Mouse (Mus musculus) ES-Bruce4 (cell line): Measurements from ENCODE around the gene March8. TPM values are rescaled to one million over a fixed set of nuclear protein-coding genes. Genes with fewer than 3 reads are reported as not detected.
A peak's percentile ranks its signal among the peaks of the same experiment; 100 is the strongest.
"Not testable (repeated sequence)": the region's sequence is repeated elsewhere in the genome, so short reads cannot be mapped to it uniquely, and the experiment has no call there.

Experiments
- H3K27ac ChIP-seq: 2 replicates; pipeline ENCODE4 v1.5.1; 2012; ENCODE audit warnings: low read length, inconsistent platforms; ENCODE audit not compliant: insufficient read depth
- H3K27me3 ChIP-seq: 2 replicates; pipeline ENCODE4 v1.6.1; 2012; ENCODE audit warnings: mild to moderate bottlenecking, low read length, inconsistent platforms; ENCODE audit not compliant: control insufficient read depth, poor library complexity, insufficient read depth, severe bottlenecking
- H3K36me3 ChIP-seq: 2 replicates; pipeline ENCODE4 v1.6.1; 2012; ENCODE audit warnings: inconsistent platforms, mild to moderate bottlenecking, low read length, moderate library complexity; ENCODE audit not compliant: control insufficient read depth, poor library complexity, insufficient read depth, severe bottlenecking
- H3K4me1 ChIP-seq: one replicate; pipeline ENCODE4 v1.8.1; 2011; ENCODE audit warnings: low read length; ENCODE audit not compliant: control insufficient read depth, insufficient read depth
- H3K4me3 ChIP-seq: 2 replicates; pipeline ENCODE4 v1.5.1; 2011; ENCODE audit warnings: low read depth, mild to moderate bottlenecking, low read length
- H3K9ac ChIP-seq: 2 replicates; pipeline ENCODE4 v1.6.1; 2012; ENCODE audit warnings: low read depth, mild to moderate bottlenecking, inconsistent platforms; ENCODE audit not compliant: poor library complexity, severe bottlenecking
- H3K9me3 ChIP-seq: replicated peaks from 2 replicates; pipeline ENCODE4 v1.6.1; 2012; ENCODE audit warnings: mild to moderate bottlenecking, low read length, inconsistent platforms; ENCODE audit not compliant: control insufficient read depth, poor library complexity, insufficient read depth, severe bottlenecking
- CTCF ChIP-seq: IDR thresholded peaks from one replicate; pipeline ENCODE4 v1.8.1; 2011; ENCODE audit warnings: low read depth, low read length
- EP300 ChIP-seq: IDR thresholded peaks from 2 replicates; pipeline ENCODE4 v1.6.1; 2011; ENCODE audit warnings: low read depth, low read length; ENCODE audit not compliant: insufficient read depth
- POLR2A ChIP-seq: IDR thresholded peaks from one replicate; pipeline ENCODE4 v1.8.1; 2011; ENCODE audit warnings: low read length; ENCODE audit not compliant: insufficient read depth
- polyA plus RNA-seq: library from polyadenylated mRNA; stranded (reverse); fragments of >200 nt; gene quantifications from 2 replicates; pipeline ENCODE4 v1.2.4, GENCODE M21; 2011; ENCODE audit warnings: low read depth; ENCODE audit not compliant: missing spikeins, insufficient read depth, insufficient read length

Gene March8
- polyA plus RNA-seq, 1 experiment = 29.0 TPM

DNA sequence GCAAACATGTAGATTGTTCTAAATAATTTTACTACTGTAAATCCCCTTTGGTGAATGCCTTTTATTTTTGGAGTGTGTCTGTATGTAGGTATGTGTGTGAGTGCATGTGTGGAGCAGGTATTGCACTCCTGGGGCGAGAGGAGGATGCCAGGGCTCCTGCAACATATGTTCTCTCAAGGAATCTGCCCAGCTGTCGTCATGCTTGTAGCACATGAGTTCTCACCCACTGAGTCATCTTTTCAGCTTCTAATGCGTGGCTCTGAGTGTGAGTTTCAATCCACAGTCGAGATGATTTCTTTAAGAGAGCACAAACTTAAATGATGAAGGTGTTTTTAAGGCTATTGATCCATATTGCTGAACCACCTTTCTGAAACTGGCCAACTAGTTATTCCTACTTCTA, 13.7 kb downstream of the March8 start:
- no peaks in the 10 kb centered on the region for H3K36me3 ChIP-seq
- H3K9me3 ChIP-seq = no peaks in the 10 kb centered on the region
- no peaks in the 10 kb centered on the region for H3K27me3 ChIP-seq
- no peaks in the 10 kb centered on the region for H3K4me1 ChIP-seq
- H3K9ac ChIP-seq = no peak overlapping the region
- TF ChIP-seq CTCF (no peak), POLR2A (no peak), EP300 (no peak)
- H3K4me3 ChIP-seq = no peak overlapping the region
- H3K27ac ChIP-seq = no peak overlapping the region

GRCm38 (mm10) chr6:116353428-116353827, 15.6 kb downstream of the March8 start:
- no peak overlapping the region for H3K27ac ChIP-seq
- no peaks in the 10 kb centered on the region for H3K36me3 ChIP-seq
- no peaks in the 10 kb centered on the region for H3K27me3 ChIP-seq
- no peaks in the 10 kb centered on the region for H3K9me3 ChIP-seq
- H3K4me3 ChIP-seq = no peak overlapping the region
- TF ChIP-seq EP300 (no peak), CTCF (no peak)
- no peak overlapping the region for H3K9ac ChIP-seq
- H3K4me1 ChIP-seq = no peaks in the 10 kb centered on the region

- peak overlapping the region; percentile 58; the same call in 1 of the 2 replicates for H3K27ac ChIP-seq
- not testable (repeated sequence) for H3K36me3 ChIP-seq, H3K27me3 ChIP-seq, H3K4me3 ChIP-seq, H3K9ac ChIP-seq, H3K4me1 ChIP-seq, H3K9me3 ChIP-seq
Measured at GRCm38 (mm10) chr6:116356311-116356947, 18.6 kb downstream of the March8 start.

GRCm38 (mm10) chr6:116356948-116357325, 19.1 kb downstream of the March8 start:
- Histone ChIP-seq H3K27me3 (no peaks in the 10 kb centered on the region), H3K4me3 (no peak overlapping the region), H3K27ac (peak overlapping the region; percentile 58), H3K9me3 (no peaks in the 10 kb centered on the region), H3K36me3 (no peaks in the 10 kb centered on the region), H3K9ac (no peak overlapping the region), H3K4me1 (no peaks in the 10 kb centered on the region)
- TF ChIP-seq CTCF (no peak), POLR2A (no peak), EP300 (no peak)

GRCm38 (mm10) chr6:116358056-116358455, 20.2 kb downstream of the March8 start:
- H3K27ac ChIP-seq = no peak overlapping the region
- TF ChIP-seq EP300 (no peak), POLR2A (no peak), CTCF (no peak)
- H3K27me3 ChIP-seq = no peaks in the 10 kb centered on the region

DNA sequence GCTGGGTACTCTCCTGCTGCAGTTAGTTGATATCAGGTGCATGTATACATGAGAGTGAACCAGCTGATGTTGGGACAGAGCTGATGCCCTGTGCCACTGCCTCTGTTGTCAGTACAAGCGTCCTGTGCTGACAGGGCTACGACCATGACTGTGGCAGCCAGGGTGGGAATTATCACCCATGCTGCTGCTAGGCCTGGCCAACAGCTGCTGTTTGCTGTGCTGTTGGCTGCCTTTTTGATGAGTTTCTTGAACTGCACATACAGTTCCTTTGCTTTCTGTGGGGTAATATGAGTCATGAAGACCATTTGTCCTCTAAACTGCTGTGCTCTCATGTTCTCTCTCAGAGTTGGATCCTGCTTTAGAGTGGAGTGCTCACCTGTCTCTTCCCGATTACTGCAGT, 21.4 kb downstream of the March8 start:
- TF ChIP-seq EP300 = no peak
- TF ChIP-seq CTCF = no peak
- TF ChIP-seq POLR2A = no peak
- Histone ChIP-seq H3K36me3 (no peaks in the 10 kb centered on the region), H3K4me1 (no peaks in the 10 kb centered on the region), H3K27me3 (no peaks in the 10 kb centered on the region), H3K9ac (no peak overlapping the region), H3K9me3 (no peaks in the 10 kb centered on the region), H3K27ac (no peak overlapping the region), H3K4me3 (no peak overlapping the region)

More at GRCm38 (mm10) chr6:116358056-116358455, 20.2 kb downstream of the March8 start:
- no peaks in the 10 kb centered on the region for H3K36me3 ChIP-seq
- H3K4me3 ChIP-seq = no peak overlapping the region
- no peaks in the 10 kb centered on the region for H3K4me1 ChIP-seq
- H3K9ac ChIP-seq = no peak overlapping the region
- H3K9me3 ChIP-seq = no peaks in the 10 kb centered on the region
